Mouse (Mus musculus) heart, embryonic 14.5 days (tissue): ENCODE results near the gene Gjb4. TPM values are rescaled to one million over a fixed set of nuclear protein-coding genes. Genes with fewer than 3 reads are reported as not detected.

Experiments
- ATAC-seq: fragments of 200-750 bp; cut with Nextera tagmentation; 2 replicates; pipeline ENCODE4 v1.8.0; 2017; ENCODE audit warnings: low read depth, moderate TSS enrichment; ENCODE audit not compliant: insufficient number of reproducible peaks, insufficient read depth, low FRiP score
- H3K27ac ChIP-seq, 2 experiments: fragments of 200-500 bp in 1 of 2; fragments of 300-500 bp in 1 of 2; sonication (generic) in 1 of 2; replicated peaks in 1 of 2; 2 replicates each; pipeline ENCODE4 v1.5.1; 2012 to 2014; ENCODE audit warnings: low read depth in 2 of 2, low read length in 2 of 2, control low read depth in 1 of 2, mild to moderate bottlenecking in 1 of 2, mixed read lengths in 1 of 2; ENCODE audit not compliant: control insufficient read depth in 1 of 2, insufficient read depth in 1 of 2
- H3K27me3 ChIP-seq: fragments of 300-500 bp; sonication (generic); 2 replicates; pipeline ENCODE4 v1.6.1; 2014; ENCODE audit warnings: mild to moderate bottlenecking, low read length, control low read depth; ENCODE audit not compliant: control insufficient read depth, insufficient read depth
- H3K36me3 ChIP-seq: fragments of 300-500 bp; sonication (generic); 2 replicates; pipeline ENCODE4 v1.6.1; 2014; ENCODE audit warnings: mild to moderate bottlenecking, control low read depth, low read length, mixed read lengths; ENCODE audit not compliant: control insufficient read depth, insufficient read depth
- H3K4me1 ChIP-seq, 2 experiments: fragments of 200-500 bp in 1 of 2; fragments of 300-500 bp in 1 of 2; sonication (generic) in 1 of 2; 2 replicates each; pipeline ENCODE4 v1.6.1; 2012 to 2014; ENCODE audit warnings: low read length in 2 of 2, control low read depth in 1 of 2, mixed read lengths in 1 of 2; ENCODE audit not compliant: control insufficient read depth in 2 of 2, insufficient read depth in 2 of 2
- H3K4me2 ChIP-seq: fragments of 300-500 bp; sonication (generic); 2 replicates; pipeline ENCODE4 v1.6.1; 2014; ENCODE audit warnings: mild to moderate bottlenecking, low read length
- H3K4me3 ChIP-seq, 2 experiments: fragments of 200-500 bp in 1 of 2; fragments of 300-500 bp in 1 of 2; sonication (generic) in 1 of 2; 2 replicates each; pipeline ENCODE4 v1.5.1; 2012 to 2014; ENCODE audit warnings: low read length in 2 of 2, mild to moderate bottlenecking in 2 of 2, control low read depth in 1 of 2, low read depth in 1 of 2, moderate library complexity in 1 of 2; ENCODE audit not compliant: control insufficient read depth in 1 of 2, insufficient read depth in 1 of 2
- H3K9ac ChIP-seq: fragments of 300-500 bp; sonication (generic); 2 replicates; pipeline ENCODE4 v1.6.1; 2014; ENCODE audit warnings: mild to moderate bottlenecking, low read length
- H3K9me3 ChIP-seq: fragments of 300-500 bp; sonication (generic); 2 replicates; pipeline ENCODE4 v1.6.1; 2016; ENCODE audit warnings: low read length, control low read depth; ENCODE audit not compliant: control insufficient read depth
- WGBS: fragments of 180-500 bp; shearing (Covaris S2); extraction: QIAGEN DNeasy Blood & Tissue Kit; methylation state at CpG from one replicate; pipeline ENCODE4 v1.1.7; 2014; 5-methylcytosine and 5-hydroxymethylcytosine counted together
- polyA plus RNA-seq: library from polyadenylated mRNA; unstranded; fragments of >200 nt; fragmentation: Nextera tagmentation; extraction: Ambion mirVana; gene quantifications from 2 replicates; pipeline ENCODE4 v1.2.1, GENCODE M21; 2014

The Gjb4 gene
- polyA plus RNA-seq, 1 experiment from 2014 or later, result not detected

DNA sequence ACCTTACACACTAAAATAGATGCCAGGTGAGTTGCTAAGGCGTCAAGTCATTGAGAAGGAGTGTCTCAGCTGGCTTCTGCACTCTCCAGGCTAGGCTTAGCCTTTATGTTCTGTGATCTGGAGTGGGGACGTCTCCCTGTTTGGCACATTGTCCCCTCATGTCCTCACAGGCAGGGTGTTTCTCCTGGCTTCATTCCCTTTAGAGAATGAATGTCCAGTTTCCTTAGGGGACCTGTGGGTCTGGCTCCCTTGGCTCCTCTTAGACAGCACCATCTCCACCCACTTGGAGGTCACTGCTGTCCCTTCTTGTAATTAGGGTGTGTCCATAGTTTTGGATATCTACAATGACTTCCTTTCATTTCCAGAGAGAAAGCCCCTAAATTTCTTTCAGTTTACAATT, 47.0 kb downstream of the Gjb4 start:
- Histone ChIP-seq H3K4me3 (no peak overlapping the region), H3K4me1 (no peaks in the 10 kb centered on the region; a peak in 1 of 4 replicates), H3K4me2 (no peak overlapping the region), H3K9ac (no peak overlapping the region), H3K27ac (no peak overlapping the region), H3K36me3 (no peaks in the 10 kb centered on the region), H3K9me3 (no peaks in the 10 kb centered on the region), H3K27me3 (peaks cover 2% of the 10 kb centered on the region; the same call in 1 of the 2 replicates)
- ATAC-seq, result no peak
- 48% methylated on average over 2 of the region's 2 CpGs for WGBS

DNA sequence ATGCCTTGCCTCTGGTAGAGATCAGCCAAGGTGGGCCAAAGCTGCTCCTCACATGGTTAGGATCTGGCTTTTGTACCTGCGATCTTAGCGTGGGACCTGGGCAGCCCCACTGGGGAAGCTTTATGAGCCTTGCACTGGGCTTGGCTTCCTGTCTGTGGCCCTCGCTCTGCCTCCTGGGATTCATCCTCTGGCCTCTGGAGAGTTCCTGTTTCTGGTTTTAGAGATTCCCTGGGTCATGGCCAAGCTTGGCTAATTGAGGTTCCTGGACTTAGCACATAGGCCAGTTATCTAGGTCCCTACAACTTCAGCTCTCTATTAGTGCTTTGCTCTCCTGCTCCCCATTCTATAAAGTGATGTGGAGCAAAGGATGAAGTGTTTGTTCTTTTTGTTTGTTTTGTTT, 50.1 kb downstream of the Gjb4 start:
- 67% methylated on average over 3 of the region's 3 CpGs for WGBS
- Histone ChIP-seq H3K27me3 (no peaks in the 10 kb centered on the region), H3K4me3 (no peak overlapping the region), H3K36me3 (no peaks in the 10 kb centered on the region), H3K9me3 (no peaks in the 10 kb centered on the region), H3K9ac (no peak overlapping the region), H3K27ac (no peak overlapping the region), H3K4me2 (no peak overlapping the region), H3K4me1 (no peaks in the 10 kb centered on the region; a peak in 1 of 4 replicates)
- ATAC-seq, result no peak

Other genes with a start within 250 kb of the Gjb4 start
- gene Tmem35b, start 230.4 kb downstream of the Gjb4 start, polyA plus RNA-seq, result 14.6 and 15.6 TPM in 2 replicates
- gene Dlgap3, start 184.9 kb downstream of the Gjb4 start, polyA plus RNA-seq, result 0.57 and 0.74 TPM in 2 replicates
- gene Smim12, start 110.3 kb downstream of the Gjb4 start, polyA plus RNA-seq, result 61.2 and 63.8 TPM in 2 replicates
- 41.4 and 42.2 TPM in 2 replicates for gene Gja4, start 40.0 kb downstream of the Gjb4 start, polyA plus RNA-seq
- gene Gjb3, start 23.2 kb downstream of the Gjb4 start, polyA plus RNA-seq, result 0.12 TPM in 1 of 2 replicates, not detected in the other
- 0.19 and 0.38 TPM in 2 replicates for gene Gjb5, start 4.1 kb upstream of the Gjb4 start, polyA plus RNA-seq